Mouse (Mus musculus) embryo, embryonic 10.5 days (tissue): ENCODE data around the gene Bckdhb.
A peak's percentile ranks its signal among the peaks of the same experiment; 100 is the strongest.
"Not testable (repeated sequence)": the region's sequence is repeated elsewhere in the genome, so short reads cannot be mapped to it uniquely, and the experiment has no call there.

Experiments
- DNase-seq: peaks from one replicate; pipeline ENCODE4 v3.0.0-alpha.2; 2015; ENCODE audit warnings: low spot score

The Bckdhb gene

DNA sequence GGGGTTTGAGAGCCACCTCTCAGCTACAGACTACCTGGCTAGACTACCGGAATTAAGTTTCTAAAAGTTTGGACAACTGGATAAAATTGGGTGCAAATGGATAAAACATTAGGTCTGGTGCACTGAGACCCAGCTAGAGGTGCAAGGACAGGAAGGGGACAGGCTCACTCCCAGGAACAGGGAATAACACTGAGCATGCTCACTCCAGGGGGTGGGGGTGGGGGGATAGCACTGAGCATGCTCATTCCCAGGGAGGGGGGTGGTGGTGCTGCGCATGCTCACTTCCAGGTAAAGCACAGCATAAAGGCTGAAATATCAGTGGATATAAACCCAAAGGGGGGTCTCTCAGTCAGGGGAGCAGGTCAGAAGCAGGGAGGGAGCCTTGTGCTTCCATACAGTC, 120.7 kb downstream of the Bckdhb start:
- no peak for DNase-seq

DNA sequence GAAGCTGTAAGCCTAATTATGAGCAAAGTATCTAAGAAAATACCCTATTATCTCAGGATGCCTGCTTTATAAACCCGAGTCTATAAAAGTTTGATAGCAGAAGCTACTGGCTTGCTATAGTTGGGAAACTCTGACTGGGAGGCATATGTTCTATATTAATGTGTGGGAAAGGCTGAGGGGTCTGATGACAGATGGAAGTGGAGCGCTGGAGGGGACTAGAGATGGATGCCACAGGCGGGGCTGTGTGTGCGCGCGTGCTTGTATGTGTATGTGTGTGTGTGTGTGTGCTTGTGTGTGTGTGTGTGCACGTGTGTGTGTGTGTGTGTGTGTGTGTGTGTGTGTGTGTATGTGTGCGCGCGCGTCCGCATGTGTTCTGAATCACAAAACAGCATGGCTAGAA, 121.4 kb downstream of the Bckdhb start:
- DNase-seq = peak; percentile 40

DNA sequence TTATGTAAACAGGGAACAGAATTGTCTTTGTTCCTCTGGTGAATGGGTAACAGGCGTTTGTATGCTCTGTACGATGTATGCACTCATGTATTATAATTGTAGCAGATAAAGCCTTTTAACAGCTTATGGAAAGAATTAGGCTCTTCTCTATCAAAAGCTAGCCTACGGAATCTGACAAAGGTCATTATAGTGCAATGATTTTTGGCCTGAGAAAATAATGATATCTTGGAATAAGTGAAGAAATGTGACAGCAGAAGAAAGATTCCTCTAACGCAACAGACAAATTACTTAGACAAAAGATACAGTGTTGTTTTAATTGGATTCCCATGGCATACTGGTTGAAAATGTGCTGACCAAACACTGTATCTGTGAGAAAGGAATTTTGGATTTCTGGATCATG, 122.0 kb downstream of the Bckdhb start:
- no peak for DNase-seq

DNA sequence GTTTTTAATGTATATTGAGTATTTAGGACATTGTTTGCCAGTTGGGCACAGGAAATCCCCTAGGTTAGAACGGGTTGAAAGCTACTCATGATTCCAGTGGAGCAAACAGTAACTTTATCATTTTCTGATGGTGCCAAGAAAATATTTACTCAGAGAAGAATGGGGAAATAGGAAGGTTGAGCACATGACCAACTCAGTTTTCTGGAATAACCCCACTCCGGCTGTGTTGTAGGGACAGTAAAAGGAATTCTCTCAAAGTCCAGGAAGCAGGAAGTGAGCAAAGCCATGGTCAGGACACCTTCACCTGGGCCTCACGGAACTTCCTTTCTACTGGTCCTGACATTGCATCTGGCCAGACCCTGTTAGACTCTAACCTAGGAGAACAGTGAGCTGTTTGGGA, 122.5 kb downstream of the Bckdhb start:
- no peak for DNase-seq

DNA sequence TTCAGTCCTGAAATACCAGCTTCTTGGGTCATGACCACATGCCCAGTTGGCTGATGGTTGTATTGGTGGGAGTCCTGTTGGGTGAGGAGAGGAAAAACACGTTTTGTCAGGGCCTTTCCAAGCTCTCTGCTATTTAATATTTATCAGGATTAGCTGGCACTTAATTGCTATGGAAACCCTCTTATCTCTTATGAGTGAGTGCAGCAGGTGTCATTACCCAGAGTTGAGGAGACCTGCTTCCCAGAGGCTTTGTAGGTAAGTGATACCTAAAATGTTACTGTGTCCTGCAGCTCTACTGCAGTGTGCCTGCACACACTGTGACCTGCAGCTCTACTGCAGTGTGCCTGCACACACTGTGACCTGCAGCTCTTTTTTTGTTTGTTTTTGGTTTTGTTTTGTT, 124.2 kb downstream of the Bckdhb start:
- DNase-seq = no peak

DNA sequence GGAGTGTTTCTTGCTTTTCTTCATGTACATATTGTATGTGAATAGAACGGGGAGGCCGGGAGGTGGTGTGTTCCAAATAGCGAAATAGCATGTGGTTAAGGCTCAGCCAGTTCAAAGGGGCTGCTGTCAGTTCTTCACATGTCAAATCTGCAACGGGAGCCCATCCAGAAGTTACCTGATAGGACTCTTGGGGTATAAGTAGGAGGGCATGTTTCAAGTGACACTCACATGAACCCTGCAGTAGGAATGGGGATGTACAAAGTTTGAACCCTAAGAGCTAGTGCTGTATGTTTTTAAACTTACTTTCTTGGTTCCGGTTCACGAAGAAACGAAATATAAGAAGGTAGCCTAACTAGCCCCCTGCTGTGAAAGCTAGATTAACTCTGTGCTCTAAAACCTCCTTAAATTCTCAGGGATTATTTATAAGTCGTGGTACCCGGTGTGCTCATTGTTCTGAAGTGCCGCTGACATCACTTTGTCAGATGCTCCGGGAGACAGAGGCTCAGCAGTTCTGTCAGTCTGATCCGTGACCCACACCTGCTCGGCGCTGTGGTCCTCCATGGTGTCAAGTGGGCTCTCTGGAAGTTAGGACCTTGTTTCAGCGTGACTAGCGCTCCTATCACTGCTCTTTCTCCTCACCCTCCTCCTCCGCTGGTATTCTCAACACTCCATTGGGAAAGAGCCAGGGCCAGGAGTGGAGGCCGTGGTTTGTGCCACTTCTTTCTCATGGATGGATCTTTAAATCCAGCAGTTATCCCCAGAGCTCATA, 126.1 kb downstream of the Bckdhb start:
- no peak for DNase-seq

DNA sequence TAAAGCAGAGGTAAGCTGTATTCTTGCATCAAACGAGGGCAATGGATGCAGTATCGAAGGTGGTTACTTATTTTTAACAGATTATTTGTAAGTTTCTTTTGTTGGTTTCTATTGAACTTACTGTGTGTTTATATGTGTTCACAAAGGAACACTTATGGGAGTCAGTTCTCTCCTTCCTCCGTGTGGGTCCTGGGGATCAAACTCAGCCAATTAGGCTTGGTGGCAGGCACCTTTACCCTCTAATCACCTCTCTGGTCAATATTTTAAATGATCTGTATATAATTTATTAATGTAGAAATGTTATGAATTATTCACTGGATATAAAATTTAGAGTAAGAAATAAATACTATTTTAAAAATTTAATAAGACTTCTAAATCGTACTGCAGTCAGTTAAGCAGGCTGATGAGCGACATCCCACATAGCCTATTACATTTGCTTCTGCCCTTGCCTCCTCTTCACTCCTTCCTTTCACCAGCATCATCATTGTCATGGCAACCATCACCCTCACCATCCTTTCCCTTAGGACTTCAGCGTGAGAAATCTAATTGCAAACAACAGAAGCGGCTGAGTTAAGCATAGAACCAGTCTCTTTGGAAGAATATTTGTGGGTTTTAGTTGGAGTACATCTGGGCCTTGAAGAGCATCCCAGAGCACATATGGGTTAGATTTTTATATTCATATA, 130.3 kb downstream of the Bckdhb start:
- no peak for DNase-seq

DNA sequence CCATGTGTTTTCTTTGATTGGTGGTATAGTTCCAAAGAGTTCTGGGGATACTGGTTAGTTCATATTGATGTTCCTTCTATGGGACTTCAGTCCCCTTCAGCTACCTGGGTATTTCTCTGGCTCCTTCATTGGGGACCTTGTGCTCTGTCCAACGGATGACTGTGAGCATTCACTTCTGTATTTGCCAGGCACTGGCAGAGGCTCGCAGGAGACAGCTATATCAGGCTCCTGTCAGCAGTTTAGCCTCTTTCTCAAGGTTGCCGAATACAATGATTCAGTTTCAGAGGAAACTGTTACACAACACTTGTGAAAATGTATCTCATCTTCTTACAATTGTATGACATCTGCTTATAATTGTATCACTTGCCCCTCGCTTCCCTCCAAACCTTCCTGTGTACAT, 135.8 kb downstream of the Bckdhb start:
- DNase-seq = not testable (repeated sequence)

DNA sequence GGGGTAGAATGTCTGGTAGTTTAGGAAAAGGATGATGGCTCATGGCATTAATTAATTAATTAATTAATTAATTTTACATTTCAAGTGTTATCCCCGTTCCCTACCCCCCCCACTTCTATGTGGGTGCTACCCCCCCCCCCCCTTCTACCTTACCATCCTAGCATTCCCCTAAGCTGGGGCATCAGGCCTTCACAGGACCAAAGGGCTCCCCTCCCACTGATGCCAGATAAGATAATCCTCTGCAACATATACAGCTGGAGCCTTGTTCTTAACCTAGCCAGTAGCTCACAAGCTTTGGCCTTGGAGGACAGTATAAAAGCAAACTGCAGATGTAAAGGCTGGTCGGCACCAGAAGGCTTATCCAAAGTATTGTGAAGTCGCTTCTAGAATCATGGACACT, 138.7 kb downstream of the Bckdhb start:
- DNase-seq = no peak

DNA sequence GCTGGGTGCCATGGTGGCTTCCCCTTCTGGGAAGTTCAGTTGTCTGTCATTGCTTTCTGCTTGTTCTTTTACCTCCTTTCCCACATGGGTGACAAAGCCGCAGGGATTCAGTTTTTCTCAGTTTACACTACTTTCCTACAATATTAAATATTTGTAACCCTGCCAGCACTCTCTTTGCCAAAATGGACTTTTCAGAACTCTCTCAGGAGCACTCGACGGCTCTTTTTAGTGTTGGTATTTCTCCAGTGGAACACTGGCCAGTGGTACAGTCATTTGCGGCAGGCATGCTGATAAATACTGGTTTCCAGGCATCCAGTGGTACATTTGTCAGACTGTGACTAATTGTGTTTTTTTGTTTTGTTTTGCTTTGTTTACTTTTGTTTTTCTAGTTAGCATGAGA, 139.2 kb downstream of the Bckdhb start:
- DNase-seq = no peak

DNA sequence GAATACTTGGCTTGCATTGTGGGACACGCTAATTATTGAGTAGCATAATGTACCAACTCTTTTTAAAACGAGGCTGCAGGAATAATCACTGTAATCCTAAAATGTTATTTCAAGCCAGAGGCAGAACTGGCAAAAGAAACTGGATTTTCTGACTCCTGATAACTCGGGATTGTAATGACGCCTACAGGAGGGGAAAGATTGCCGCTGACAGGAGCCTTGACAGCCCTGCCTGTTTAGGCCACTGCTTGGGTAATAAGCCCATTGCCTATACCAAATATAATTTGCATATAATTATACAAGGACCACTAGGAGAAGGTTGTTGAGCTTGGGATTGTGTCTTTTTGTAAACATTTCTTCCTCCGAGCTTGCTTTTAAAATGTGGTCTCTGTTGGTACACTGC, 145.3 kb downstream of the Bckdhb start:
- DNase-seq = no peak

DNA sequence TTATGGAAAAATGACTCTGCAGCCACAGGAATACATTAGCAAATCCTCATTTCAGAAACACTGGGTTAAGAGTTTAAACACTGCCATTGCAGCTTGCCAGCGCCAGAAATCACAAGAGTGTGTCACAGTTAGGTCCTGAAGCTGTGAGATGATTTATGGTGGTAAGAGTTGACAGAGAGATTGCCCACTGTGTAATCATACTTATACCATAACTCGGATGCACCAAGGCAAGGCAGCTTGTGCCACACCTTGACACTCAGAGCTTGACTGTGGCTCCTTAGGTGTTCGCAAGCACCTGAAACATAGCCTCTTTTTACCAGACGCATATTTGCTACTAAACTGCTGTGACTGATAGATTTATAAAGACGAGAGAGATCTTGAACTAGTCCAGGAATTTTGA, 145.8 kb downstream of the Bckdhb start:
- no peak for DNase-seq

DNA sequence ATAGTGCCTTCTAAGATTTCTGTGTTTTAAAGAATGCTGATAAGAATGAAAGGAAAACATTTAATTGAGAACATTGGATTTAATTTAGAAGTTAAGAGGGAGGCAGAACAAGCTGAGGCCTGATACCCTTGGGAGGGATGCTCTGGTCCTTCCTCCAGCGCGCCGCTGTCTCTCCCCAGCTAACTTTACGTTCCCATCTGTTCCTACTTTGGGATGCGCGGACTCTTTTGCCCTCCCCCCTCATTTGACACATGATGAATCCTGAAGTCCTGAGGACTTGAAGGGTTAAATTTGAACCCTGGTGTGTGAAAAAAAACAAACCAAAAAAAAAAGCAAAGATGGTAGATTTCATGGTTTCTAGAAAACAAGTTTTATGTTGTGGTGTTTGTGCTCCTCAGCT, 147.6 kb downstream of the Bckdhb start:
- DNase-seq = peak; percentile 47

DNA sequence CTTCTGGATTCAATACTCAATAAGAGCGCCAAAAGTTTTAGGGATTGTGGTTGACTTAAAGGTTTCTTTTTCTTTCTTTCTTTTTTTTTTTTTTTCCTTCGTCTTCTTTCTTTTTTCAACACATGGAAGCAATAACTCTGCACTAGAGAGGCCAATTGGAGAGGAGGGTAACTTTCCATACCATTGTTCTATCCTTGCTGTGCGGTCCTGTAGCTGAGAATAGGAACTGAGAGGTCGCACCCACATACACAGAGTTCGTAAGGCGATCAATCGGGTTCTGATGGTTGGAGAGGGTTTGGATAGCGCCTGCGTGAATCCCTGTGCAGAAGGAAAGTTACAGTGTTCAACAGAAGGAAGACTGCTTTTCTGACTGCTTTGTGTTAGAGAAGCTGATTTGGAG, 148.3 kb downstream of the Bckdhb start:
- DNase-seq = peak; percentile 22

DNA sequence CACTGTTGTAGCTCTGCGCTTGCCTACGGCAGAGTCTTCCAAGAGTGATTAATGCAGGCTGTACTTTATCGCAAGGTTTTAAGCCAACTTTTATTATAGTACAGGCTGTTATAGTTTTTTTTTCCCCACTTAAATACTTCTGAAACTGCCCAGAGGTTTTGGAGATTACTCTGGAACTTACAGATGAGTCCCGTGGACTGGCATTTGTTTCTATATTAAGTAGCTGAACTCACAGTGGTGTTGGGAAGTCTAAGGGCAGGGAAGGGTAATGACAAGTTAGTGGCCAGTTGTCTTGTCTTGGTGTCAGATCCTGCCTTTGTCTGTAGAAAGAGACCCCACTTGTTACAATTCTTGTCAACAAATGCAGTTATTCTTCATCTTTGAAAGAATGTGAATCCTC, 158.6 kb downstream of the Bckdhb start:
- no peak for DNase-seq

DNA sequence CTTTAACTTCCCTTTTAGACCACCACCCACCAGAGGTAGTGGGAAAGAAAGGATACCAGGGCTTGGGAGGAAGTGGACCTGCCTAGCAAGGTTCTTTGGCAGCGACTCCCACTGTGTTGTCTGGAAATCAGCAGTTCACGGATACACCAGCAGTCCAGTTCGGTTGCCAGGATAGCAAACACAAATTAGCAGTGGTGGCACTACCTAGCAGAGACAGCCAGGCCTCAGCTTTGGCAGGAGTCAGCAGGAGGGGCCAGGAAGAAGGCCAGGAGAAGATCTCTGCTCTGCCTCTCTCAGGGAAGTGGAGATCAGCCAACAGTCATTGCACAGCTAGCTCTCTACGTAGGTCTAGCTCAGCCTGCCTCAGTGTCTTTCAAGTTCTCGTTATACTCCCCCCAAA, 159.7 kb downstream of the Bckdhb start:
- no peak for DNase-seq

DNA sequence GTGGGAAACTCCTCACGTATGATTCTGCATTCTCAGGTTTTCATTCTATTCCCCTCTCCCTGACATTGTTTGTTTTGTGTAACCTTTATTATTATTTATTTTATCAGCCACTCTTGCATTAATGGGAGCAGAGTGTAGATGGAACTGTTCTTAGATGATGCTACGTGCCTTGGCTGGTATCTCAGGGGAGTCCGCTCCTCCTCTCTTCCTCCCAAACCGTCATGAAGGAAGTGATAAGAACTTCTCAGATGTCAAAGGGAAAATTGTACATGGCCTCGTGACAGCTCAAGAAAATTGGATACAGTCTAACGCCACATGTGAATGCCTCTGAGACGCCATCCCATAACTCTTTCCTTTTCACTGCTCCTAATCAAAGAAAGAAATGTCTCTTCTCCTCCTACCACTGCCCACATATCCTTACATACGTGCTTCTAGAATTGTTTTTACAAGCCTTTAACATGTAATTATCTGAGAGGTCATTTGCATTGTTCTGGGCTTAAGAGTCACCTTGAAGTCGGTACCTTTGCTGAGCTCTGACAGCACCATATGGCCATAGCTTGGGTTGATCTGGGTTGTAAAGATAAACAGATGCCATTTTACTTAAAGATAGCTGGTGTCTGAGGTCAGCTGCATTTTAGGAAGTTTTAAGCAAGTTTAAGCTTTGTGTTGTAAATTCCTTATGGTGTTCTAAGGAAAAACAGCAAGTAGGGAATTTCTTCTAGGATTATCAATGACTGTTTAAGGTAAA, 165.5 kb downstream of the Bckdhb start:
- DNase-seq = no peak

DNA sequence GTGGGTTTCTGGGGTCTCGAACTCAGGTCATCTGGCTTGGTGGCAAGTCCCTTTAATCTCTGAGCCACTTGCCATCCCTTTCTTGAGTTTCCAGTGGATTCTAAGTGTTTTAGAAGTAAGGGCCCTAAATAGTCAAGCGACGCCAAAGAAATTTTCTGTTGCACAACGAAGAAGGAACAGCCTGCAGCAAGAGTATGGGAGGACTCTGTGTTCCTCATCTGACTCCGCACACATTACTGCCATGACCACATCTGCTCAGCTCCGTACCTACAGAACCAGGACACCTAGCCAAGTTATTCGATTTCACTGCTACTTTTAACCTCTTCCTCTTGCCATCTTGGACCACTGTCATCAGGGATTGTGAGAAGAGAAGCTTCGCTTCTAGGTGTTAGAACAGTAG, 168.0 kb downstream of the Bckdhb start:
- DNase-seq = no peak

DNA sequence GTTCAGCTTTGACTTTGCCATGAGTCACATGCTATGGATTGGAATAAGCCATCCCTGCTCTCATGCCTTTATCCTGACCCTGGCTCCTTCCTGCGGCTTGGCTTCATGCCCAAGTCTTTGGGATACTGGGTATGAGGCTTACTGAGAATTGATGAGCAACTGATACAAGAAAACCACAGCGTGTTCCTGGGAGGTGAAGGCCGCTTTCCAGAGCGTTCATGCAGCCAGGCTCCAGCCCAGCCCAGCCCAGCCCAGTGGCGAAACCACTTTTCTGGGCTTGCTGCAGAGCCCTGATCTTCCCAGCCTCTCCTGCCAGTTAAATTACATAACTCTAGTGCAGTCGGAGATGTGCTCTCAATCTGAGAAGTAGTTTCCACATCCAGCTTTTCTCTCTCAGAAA, 169.2 kb downstream of the Bckdhb start:
- DNase-seq = no peak

DNA sequence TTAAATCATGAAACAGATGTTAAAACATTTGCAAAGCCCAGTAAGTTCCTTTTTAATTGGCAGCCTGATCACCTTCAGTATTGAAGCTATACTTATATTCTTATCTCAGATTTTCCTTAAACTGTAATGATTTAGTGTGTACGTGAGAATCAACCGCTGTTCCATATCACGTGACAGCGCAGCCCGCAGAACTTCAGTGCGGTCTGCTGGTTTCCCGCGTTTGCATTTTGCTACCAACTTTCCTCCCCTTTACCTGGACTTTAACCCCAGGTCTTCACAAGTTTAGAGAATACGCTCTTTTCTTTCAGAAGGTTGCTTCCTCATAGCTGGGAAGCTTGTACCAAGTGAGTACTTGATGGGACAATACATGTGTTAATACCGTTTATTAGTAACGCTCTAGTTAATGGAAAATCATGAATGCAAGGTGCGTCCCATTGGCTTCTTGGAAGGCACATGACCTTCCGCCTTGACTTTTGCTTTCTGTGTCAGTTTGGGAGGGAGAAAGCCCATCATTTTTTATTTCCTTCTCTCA, 171.6 kb downstream of the Bckdhb start:
- no peak for DNase-seq

DNA sequence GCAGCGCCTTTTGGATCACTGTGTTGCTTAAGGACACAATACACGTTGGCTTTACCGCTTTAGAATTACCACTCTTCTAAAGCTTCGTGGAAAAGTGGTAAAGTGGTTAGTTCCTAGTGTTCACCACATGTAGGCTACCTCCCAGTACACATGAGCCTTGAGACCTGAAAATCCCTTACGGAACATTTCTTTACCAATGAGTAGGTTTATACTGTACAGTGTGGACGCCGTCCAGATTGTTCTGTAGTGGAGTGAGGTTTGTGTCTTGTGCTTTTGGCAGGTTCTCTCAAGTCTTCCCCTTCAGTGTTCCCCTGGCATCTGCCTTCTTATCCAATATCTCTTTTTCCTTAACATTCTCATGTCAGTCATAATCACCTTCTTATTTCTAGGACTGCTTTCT, 178.4 kb downstream of the Bckdhb start:
- DNase-seq = no peak

DNA sequence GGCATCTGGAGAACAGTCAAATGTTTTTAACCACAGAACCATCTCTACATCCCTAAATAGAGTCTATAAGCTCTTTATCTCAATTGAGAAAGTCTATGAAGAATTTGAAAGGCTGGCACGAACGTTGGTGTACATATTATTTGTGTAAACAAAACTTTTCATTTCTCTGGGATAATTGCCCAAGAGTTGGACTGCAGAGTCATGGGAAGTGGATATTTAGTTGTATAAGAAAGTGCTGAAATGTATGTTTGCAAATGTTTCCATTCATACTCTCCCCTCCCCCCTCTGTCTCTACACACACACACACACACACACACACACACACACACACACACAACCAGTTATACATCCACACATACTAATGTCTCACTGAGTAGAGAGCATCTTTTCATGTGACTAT, 181.5 kb downstream of the Bckdhb start:
- no peak for DNase-seq
